14 mouse cellular contexts compared by ENCODE assay signal in genomic region chr10:120767418-120767817, GRCm38 (mm10).
"Had no signal": no experiment of that assay in that cellular context is flagged by ENCODE, and none has a peak within 500 bp of the region (broad histone marks: within the 10 kb centered on the region; RNA-seq: fewer than 3 reads in every experiment).

No protein-coding gene starts in this region.

- H3K4me3 ChIP-seq: neural tube, embryonic 13.5 days; neural tube, embryonic 15.5 days; stomach, embryonic 15.5 days had no signal

- DNase-seq: retina, postnatal 1 day; right cerebral cortex, adult 18-20 months; right cerebral cortex, postnatal 14 days; right cerebral cortex, postnatal 25 days; right cerebral cortex, postnatal 4 days; spleen, adult 18-20 months; thymus, adult 2 months; thymus, postnatal 14 days; thymus, postnatal 25 days; thymus, postnatal 36 days; thymus, postnatal 4 days had no signal
